Mouse (Mus musculus) midbrain, embryonic 16.5 days (tissue): ENCODE measurements around the gene Smco3. TPM values are rescaled to one million over a fixed set of nuclear protein-coding genes. Genes with fewer than 3 reads are reported as not detected.
"Not testable (repeated sequence)": the region's sequence is repeated elsewhere in the genome, so short reads cannot be mapped to it uniquely, and the experiment has no call there.

Experiments used
- ATAC-seq: fragments of 200-750 bp; cut with Nextera tagmentation; 2 replicates; pipeline ENCODE4 v1.8.0; 2017; ENCODE audit warnings: moderate TSS enrichment
- H3K27ac ChIP-seq: fragments of 300-500 bp; sonication (generic); 2 replicates; pipeline ENCODE4 v1.5.1; 2014; ENCODE audit warnings: mild to moderate bottlenecking, low read length, mixed read lengths
- H3K27me3 ChIP-seq: fragments of 300-500 bp; sonication (generic); 2 replicates; pipeline ENCODE4 v1.6.1; 2014; ENCODE audit warnings: low read depth, low read length, mixed read lengths; ENCODE audit not compliant: control insufficient read depth, insufficient read depth
- H3K36me3 ChIP-seq: fragments of 300-500 bp; sonication (generic); 2 replicates; pipeline ENCODE4 v1.6.1; 2014; ENCODE audit warnings: mild to moderate bottlenecking, low read length, moderate library complexity, mixed read lengths; ENCODE audit not compliant: control insufficient read depth, insufficient read depth
- H3K4me1 ChIP-seq: fragments of 300-500 bp; sonication (generic); 2 replicates; pipeline ENCODE4 v1.6.1; 2014; ENCODE audit warnings: mild to moderate bottlenecking, low read length, mixed read lengths; ENCODE audit not compliant: control insufficient read depth, insufficient read depth
- H3K4me2 ChIP-seq: fragments of 300-500 bp; sonication (generic); 2 replicates; pipeline ENCODE4 v1.6.1; 2014; ENCODE audit warnings: mild to moderate bottlenecking, low read length, mixed read lengths
- H3K4me3 ChIP-seq: fragments of 300-500 bp; sonication (generic); 2 replicates; pipeline ENCODE4 v1.5.1; 2014; ENCODE audit warnings: low read depth, mild to moderate bottlenecking, low read length, moderate library complexity, mixed read lengths
- H3K9ac ChIP-seq: fragments of 300-500 bp; sonication (generic); 2 replicates; pipeline ENCODE4 v1.6.1; 2014; ENCODE audit warnings: low read depth, low read length, mixed read lengths
- H3K9me3 ChIP-seq: fragments of 300-500 bp; sonication (generic); replicated peaks from 2 replicates; pipeline ENCODE4 v1.6.1; 2014; ENCODE audit warnings: mild to moderate bottlenecking, low read length, mixed read lengths; ENCODE audit not compliant: control insufficient read depth, poor library complexity, severe bottlenecking
- WGBS: fragments of 180-500 bp; shearing (Covaris S2); extraction: QIAGEN DNeasy Blood & Tissue Kit; methylation state at CpG from one replicate; pipeline ENCODE4 v1.1.7; 2014; 5-methylcytosine and 5-hydroxymethylcytosine counted together
- polyA plus RNA-seq: library from polyadenylated mRNA; unstranded; fragments of >200 nt; fragmentation: Nextera tagmentation; extraction: Ambion mirVana; gene quantifications from 2 replicates; pipeline ENCODE4 v1.2.1, GENCODE M21; 2015

Gene Smco3
- polyA plus RNA-seq, 1 experiment from 2014 or later, result 1.2 TPM

DNA sequence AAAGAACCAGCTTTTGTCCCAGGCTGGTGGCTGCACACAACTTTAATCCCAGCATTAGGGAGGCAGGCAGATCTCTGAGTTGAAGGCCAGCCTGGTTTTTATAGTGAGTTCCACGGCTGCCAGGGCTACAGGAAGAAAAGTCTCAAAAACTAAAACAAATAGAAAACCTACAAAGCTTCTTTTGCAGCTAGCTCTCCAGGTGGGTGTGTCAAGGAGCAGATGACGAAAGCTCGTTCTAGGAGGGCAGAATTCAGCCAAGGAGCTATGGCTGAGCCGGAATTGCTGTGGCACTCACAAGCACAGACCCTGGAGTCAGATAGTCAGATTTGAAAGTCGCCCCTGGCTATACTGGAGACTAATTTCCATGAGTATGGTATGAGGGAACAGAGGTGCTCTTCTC lies 28.4 kb downstream of the Smco3 start:
- no peak for ATAC-seq
- H3K27me3 ChIP-seq, result no peaks in the 10 kb centered on the region
- 64% methylated on average over 5 of the region's 5 CpGs for WGBS
- no peak overlapping the region for H3K9ac ChIP-seq
- H3K4me2 ChIP-seq, result no peak overlapping the region
- peaks cover 24% of the 10 kb centered on the region for H3K4me1 ChIP-seq
- no peak overlapping the region for H3K4me3 ChIP-seq
- no peak overlapping the region for H3K27ac ChIP-seq
- H3K36me3 ChIP-seq, result peaks cover 4% of the 10 kb centered on the region; the same call in 1 of the 2 replicates
- H3K9me3 ChIP-seq, result no peaks in the 10 kb centered on the region

DNA sequence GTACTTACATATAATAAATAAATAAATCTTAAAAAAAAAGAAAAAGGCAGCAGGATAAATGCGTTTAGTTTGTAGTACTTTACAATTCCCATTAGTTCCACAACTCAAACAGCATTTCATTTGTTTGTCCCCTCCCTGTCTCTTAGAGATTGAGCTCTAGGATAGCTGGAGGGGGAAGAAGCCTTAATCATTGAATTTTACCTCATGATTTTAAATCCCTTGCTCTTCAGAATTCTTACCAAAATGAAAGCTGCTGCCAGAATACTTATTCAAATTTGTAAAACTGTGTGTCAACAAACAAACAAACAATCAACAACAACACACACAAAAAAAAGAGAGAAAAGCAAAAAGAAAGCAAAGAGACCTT lies 29.9 kb downstream of the Smco3 start:
- WGBS, result 90% methylated on average over 1 of the region's 1 CpGs
- H3K9ac ChIP-seq, result no peak overlapping the region
- no peak overlapping the region for H3K27ac ChIP-seq
- H3K27me3 ChIP-seq, result no peaks in the 10 kb centered on the region
- H3K4me1 ChIP-seq, result peaks cover 24% of the 10 kb centered on the region
- H3K4me2 ChIP-seq, result no peak overlapping the region
- ATAC-seq, result no peak
- H3K36me3 ChIP-seq, result no peaks in the 10 kb centered on the region
- no peak overlapping the region for H3K4me3 ChIP-seq
- H3K9me3 ChIP-seq, result no peaks in the 10 kb centered on the region

DNA sequence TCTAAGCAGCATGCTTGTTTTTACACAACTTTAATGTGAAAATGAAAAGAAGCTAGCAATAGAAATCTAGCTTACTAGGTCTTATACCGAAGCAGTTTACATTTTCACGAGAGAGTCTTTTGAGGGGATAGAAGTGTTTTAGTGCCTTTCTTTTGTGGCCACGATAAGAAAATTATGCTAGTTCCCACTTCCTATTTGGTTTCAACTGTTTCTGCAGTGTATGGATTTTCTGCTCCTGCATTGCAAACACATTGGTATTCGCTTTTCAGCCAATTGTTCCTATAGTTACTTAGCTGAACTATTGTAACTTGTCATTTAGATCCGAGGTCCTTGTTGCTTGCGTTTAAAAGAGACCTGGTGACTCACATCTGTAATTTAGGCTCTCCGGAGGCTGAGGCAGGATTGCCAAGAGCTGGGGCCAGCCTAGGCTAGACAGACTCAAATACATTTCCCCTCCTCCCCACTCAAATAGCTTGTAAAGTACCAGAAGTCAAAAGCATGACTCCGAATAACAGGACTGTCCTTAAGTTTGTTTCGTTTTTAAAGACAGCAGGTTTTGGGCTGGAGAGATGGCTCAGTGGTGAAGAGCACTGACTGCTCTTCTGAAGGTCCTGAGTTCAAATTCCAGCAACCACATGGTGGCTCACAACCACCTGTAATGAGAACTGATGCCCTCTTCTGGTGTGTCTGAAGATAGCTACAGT lies 30.4 kb downstream of the Smco3 start:
- H3K27ac ChIP-seq, result peak overlapping the region; percentile 100
- ATAC-seq, result no peak
- WGBS, result 33% methylated on average over 9 of the region's 9 CpGs
- H3K4me3 ChIP-seq, result peak overlapping the region; percentile 82
- no peaks in the 10 kb centered on the region for H3K9me3 ChIP-seq
- peaks cover 24% of the 10 kb centered on the region for H3K4me1 ChIP-seq
- peak overlapping the region; percentile 98 for H3K9ac ChIP-seq
- H3K4me2 ChIP-seq, result peak overlapping the region; percentile 69
- H3K36me3 ChIP-seq, result no peaks in the 10 kb centered on the region
- H3K27me3 ChIP-seq, result no peaks in the 10 kb centered on the region

DNA sequence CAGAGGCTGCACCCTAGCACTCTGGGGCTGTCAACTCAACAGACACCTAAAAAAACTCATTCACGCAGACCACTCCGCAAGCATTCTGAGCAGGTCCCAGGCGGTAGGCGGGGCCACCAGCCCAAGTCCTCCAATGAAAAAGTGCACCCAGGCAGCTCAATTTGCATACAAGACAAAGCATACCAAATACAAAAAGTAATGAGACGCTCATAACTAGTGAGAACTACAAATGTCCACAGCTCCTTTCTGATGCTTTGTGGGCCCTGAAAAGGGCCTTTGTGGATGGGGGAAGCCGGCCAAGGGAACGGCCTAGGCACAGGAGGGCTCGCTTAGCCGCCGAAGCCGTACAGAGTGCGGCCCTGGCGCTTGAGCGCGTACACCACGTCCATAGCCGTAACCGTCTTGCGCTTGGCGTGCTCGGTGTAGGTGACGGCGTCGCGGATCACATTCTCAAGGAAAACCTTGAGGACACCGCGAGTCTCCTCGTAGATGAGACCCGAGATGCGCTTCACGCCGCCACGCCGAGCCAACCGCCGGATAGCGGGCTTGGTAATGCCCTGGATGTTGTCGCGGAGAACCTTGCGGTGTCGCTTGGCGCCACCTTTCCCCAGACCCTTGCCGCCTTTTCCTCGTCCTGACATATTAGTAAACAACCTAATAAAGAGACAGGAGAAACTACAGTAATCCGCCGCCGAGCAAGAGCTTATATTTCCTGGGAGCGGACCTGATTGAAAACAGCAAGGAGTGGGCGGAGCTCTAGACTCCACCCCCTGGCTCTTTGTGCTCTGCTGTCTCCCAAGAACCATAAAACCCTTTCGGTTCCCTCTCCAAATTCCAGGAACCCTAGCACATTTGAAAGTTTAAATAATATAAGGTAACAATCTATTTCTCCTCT lies 31.3 kb downstream of the Smco3 start, which contains the start of gene Hist4h4:
Hist4h4 (minus strand) TSS at position 677 of the 895 bp plus-strand sequence.
- peak within 1 kb of the TSS; percentile 69 for H3K4me2 ChIP-seq
- H3K27me3 ChIP-seq, result no peaks in the 10 kb centered on the region
- peak; percentile 78 for ATAC-seq
- peak within 1 kb of the TSS; percentile 82 for H3K4me3 ChIP-seq
- peaks cover 16% of the 10 kb centered on the region for H3K4me1 ChIP-seq
- no peaks in the 10 kb centered on the region for H3K9me3 ChIP-seq
- WGBS, result under 1% methylated on average over 50 of the region's 50 CpGs
- H3K27ac ChIP-seq, result peak within 1 kb of the TSS; percentile 100
- H3K9ac ChIP-seq, result peak within 1 kb of the TSS; percentile 98
- no peaks in the 10 kb centered on the region for H3K36me3 ChIP-seq

DNA sequence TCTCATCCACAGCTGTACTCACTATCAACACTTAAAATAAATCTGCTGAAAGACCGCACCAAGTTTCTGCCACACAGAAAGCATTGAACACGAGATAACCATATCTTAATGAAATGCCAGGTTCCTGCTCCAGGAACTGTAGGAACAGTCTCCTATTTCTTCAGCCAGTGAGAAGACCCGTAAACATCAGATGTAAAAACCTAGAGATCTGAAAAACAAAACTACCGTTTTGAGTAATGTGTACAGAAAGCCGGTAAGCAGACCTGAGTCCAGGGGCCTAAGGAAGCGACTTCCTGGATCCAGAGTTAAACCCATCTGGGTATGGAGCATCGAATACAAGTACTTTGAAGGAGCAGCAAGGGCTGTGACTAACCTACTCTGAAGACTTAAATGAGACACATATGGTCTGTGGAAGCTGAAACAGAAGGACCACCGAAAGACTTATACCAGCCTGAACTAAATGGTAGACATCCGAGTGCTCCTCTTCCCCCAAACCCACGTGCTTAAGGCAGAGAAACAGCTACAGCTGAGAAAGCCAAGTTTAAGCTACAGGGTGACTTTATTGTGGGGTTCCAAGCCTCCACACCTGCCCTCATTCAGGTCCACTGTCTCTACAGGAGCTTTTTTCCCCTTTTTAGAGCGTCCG lies 32.0 kb downstream of the Smco3 start:
- H3K4me2 ChIP-seq, result peak overlapping the region; percentile 69
- peak overlapping the region; percentile 37; the same call in 1 of the 2 replicates for H3K9ac ChIP-seq
- H3K4me1 ChIP-seq, result peaks cover 13% of the 10 kb centered on the region
- H3K27ac ChIP-seq, result peak overlapping the region; percentile 100
- no peaks in the 10 kb centered on the region for H3K36me3 ChIP-seq
- no peaks in the 10 kb centered on the region for H3K9me3 ChIP-seq
- no peaks in the 10 kb centered on the region for H3K27me3 ChIP-seq
- peak overlapping the region; percentile 82 for H3K4me3 ChIP-seq
- WGBS, result 24% methylated on average over 12 of the region's 12 CpGs
- 0 out of 2 replicates have a peak, but pooled peaks have one; percentile 0 for ATAC-seq

DNA sequence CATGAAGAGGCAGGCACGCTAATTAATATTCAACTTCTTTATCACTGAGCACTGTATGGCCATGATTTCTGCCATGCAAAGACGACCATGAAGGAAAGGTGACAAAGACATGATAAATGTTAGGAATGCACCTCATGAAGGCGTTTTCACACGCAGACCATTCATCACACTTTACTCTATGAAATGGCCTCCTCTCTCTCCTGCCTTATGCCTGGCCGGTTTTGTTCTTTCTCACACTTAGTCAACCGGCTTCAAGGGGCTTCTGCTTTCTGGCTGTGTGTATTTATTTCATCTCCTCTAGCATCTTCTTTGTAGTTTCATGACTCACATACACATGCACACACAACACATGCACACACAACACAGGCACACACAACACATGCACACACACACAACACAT lies 34.0 kb downstream of the Smco3 start:
- Histone ChIP-seq H3K9ac (no peak overlapping the region), H3K27me3 (no peaks in the 10 kb centered on the region), H3K4me3 (no peak overlapping the region), H3K4me1 (peaks cover 9% of the 10 kb centered on the region), H3K9me3 (no peaks in the 10 kb centered on the region), H3K27ac (no peak overlapping the region), H3K4me2 (no peak overlapping the region), H3K36me3 (no peaks in the 10 kb centered on the region)
- WGBS, result 87% methylated on average over 6 of the region's 6 CpGs
- no peak for ATAC-seq

DNA sequence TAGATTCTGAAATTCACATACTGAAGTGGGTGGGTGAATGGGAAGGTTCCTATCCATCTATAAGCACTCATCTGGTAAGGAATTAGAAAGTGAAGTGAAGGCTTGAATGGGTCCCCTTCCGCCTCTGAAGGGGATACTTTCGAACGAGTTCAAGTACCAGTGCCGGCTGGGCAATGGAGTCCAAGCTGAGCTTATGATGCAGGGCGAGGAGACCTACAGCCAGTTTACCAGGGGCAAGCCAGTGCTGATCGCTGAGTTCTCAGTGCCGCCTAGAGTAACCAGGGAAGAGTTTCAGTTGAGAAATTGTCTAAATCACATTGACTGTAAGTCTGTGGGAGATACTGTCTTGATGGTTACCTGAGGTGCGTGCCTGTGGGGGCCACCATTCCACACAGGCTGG lies 34.5 kb downstream of the Smco3 start:
- Histone ChIP-seq H3K4me2 (no peak overlapping the region), H3K9me3 (no peaks in the 10 kb centered on the region), H3K27me3 (no peaks in the 10 kb centered on the region), H3K4me1 (peaks cover 9% of the 10 kb centered on the region), H3K27ac (no peak overlapping the region), H3K9ac (no peak overlapping the region), H3K4me3 (no peak overlapping the region), H3K36me3 (no peaks in the 10 kb centered on the region)
- no peak for ATAC-seq
- WGBS, result 91% methylated on average over 8 of the region's 8 CpGs

DNA sequence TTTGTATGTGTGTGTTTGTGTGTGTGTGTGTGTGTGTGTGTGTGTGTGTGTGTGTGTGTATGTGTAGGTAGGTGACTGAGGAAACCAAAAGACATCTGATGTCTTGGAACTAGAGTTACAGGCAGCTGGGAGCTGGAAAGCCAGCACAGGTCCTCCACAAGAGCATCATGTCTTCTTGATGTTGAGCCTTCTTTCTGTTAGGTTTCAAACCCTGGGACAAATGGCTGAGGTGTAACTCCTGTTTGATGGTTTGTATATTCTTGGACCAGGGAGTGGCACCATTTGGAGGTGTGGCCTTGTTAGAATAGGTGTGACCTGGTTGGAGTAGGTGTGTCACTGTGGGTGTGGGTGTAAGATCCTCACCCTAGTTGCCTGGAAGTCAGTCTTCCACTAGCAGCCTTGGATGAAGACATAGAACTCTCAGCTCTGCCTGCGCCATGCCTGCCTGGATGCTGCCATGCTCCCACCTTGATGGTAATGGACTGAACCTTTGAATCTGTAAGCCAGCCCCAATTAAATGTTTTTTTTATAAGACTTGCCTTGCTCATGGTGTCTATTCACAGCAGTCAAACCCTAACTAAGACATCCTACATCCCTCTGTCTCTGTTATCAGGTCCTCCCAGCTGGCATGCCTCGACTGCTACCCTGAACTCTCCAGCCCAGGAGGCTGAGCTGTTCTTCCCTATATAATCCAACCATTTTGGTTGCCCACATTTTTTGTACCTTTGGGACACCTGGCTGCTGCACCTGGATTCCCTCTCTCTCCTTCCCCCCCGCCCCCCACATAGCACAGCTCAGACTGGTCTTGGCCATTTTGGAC lies 37.2 kb downstream of the Smco3 start:
- ATAC-seq, H3K36me3 ChIP-seq: not testable (repeated sequence)
- H3K4me1 ChIP-seq, result peaks cover 11% of the 10 kb centered on the region

More for the DNA sequence above, 37.2 kb downstream of the Smco3 start:
- not testable (repeated sequence) for H3K27ac ChIP-seq, H3K9me3 ChIP-seq, H3K27me3 ChIP-seq, H3K4me2 ChIP-seq, H3K9ac ChIP-seq, H3K4me3 ChIP-seq
- 78% methylated on average over 3 of the region's 3 CpGs for WGBS
